8 mouse cellular contexts compared by ENCODE assay signal in genomic region chr9:63138481-63138967, GRCm38 (mm10). TPM values are rescaled to one million over a fixed set of nuclear protein-coding genes. Genes with fewer than 3 reads are reported as not detected.
DNase-seq lines count a peak whose midpoint lies in the region; ATAC-seq lines count a peak whose summit lies in the region.

No protein-coding gene starts in this region.

- no peak for ATAC-seq in forebrain, embryonic 16.5 days

- H3K4me3 ChIP-seq in heart, embryonic 10.5 days, result peak overlapping the region; percentile 51
- H3K4me3 ChIP-seq in forebrain, embryonic 16.5 days (replicated peaks; ENCODE audit: low read length), result no peak overlapping the region

- H3K4me1 ChIP-seq in heart, embryonic 10.5 days, result peaks cover 50% of the 10 kb centered on the region
- H3K4me1 ChIP-seq in forebrain, embryonic 16.5 days (replicated peaks; ENCODE audit: control insufficient read depth, insufficient read depth, low read length), result peaks cover 29% of the 10 kb centered on the region

- no peak overlapping the region for H3K9ac ChIP-seq in forebrain, embryonic 16.5 days (replicated peaks; ENCODE audit: low read depth, low read length)

- WGBS in heart, embryonic 10.5 days, result under 1% methylated on average over 31 of the region's 31 CpGs
- WGBS in forebrain, embryonic 16.5 days, result 0% methylated on average over 29 of the region's 31 CpGs

- H3K9me3 ChIP-seq in heart, embryonic 10.5 days, result no peaks in the 10 kb centered on the region
- no peaks in the 10 kb centered on the region for H3K9me3 ChIP-seq in forebrain, embryonic 16.5 days (ENCODE audit: control insufficient read depth, low read length)

- H3K27me3 ChIP-seq in heart, embryonic 10.5 days (ENCODE audit: insufficient read depth, poor library complexity, severe bottlenecking), result peaks cover 100% of the 10 kb centered on the region
- peaks cover 82% of the 10 kb centered on the region for H3K27me3 ChIP-seq in forebrain, embryonic 16.5 days (replicated peaks; ENCODE audit: control insufficient read depth, insufficient read depth, low read length)

- DNase-seq in heart, embryonic 10.5 days (ENCODE audit: low spot score), result no peak
- no peak for DNase-seq in heart, adult 18-20 months
- peak; percentile 76 for DNase-seq in MN1 (ENCODE audit: low spot score)
- DNase-seq in lung, postnatal 4 days, result peak; percentile 31 to 46
- no peak for DNase-seq in layer of hippocampus, adult 11-12 months (ENCODE audit: low spot score)
- DNase-seq in T-cell, adult 2 months (ENCODE audit: low spot score), result no peak
- DNase-seq in frontal cortex, adult 2 months (ENCODE audit: extremely low spot score in 1 of 2, low spot score in 1 of 2), result no peak

- H3K27ac ChIP-seq in heart, embryonic 10.5 days, result no peak overlapping the region
- H3K27ac ChIP-seq in forebrain, embryonic 16.5 days (ENCODE audit: low read length), result no peak overlapping the region

- peak overlapping the region; percentile 9; the same call in 1 of the 2 replicates for H3K4me2 ChIP-seq in forebrain, embryonic 16.5 days (ENCODE audit: low read length)

- H3K36me3 ChIP-seq in heart, embryonic 10.5 days, result no peaks in the 10 kb centered on the region
- no peaks in the 10 kb centered on the region for H3K36me3 ChIP-seq in forebrain, embryonic 16.5 days (ENCODE audit: control insufficient read depth, insufficient read depth)

RNA-seq across cellular contexts. Expression of gene Skor1, which starts 10.2 kb away (rescaled TPM):
- 0.06 TPM in 1 of 2 replicates, not detected in the other for polyA plus RNA-seq in heart, embryonic 10.5 days (2016; fragmentation: Nextera tagmentation; extraction: Ambion mirVana)
- not detected for total RNA-seq in heart, adult 18-20 months (2021)
- polyA plus RNA-seq in forebrain, embryonic 16.5 days (2015; fragmentation: Nextera tagmentation; extraction: Ambion mirVana), result 0.24 and 0.32 TPM in 2 replicates
- 0.11 and 0.14 TPM in 2 replicates for polyA plus RNA-seq in frontal cortex, adult 2 months (2012; rRNA removed)

Comparison
In these comparisons a context has a peak if more than half of its experiments do, and no peak if none do; other contexts are left out.
1. DNase-seq: peak in MN1 (single experiment) and lung, postnatal 4 days (2 of 2); none in heart, embryonic 10.5 days (single experiment), heart, adult 18-20 months (0 of 2), layer of hippocampus, adult 11-12 months (single experiment), T-cell, adult 2 months (single experiment) and frontal cortex, adult 2 months (0 of 2).